Mouse (Mus musculus) midbrain, embryonic 11.5 days (tissue): ENCODE results near the gene Stk38l. TPM values are rescaled to one million over a fixed set of nuclear protein-coding genes. Genes with fewer than 3 reads are reported as not detected.
A peak's percentile ranks its signal among the peaks of the same experiment; 100 is the strongest.
"Not testable (repeated sequence)": the region's sequence is repeated elsewhere in the genome, so short reads cannot be mapped to it uniquely, and the experiment has no call there.

ENCODE experiments used
- ATAC-seq: fragments of 200-750 bp; cut with Nextera tagmentation; 2 replicates; pipeline ENCODE4 v1.8.0; 2017; ENCODE audit warnings: moderate TSS enrichment, moderate library complexity; ENCODE audit not compliant: low FRiP score
- DNase-seq: peaks from one replicate; pipeline ENCODE4 v3.0.0; 2015; ENCODE audit warnings: low spot score; ENCODE audit errors: missing footprints
- H3K27ac ChIP-seq: fragments of 300-500 bp; sonication (generic); 2 replicates; pipeline ENCODE4 v1.5.1; 2014; ENCODE audit warnings: low read depth, low read length
- H3K27me3 ChIP-seq: fragments of 300-500 bp; sonication (generic); 2 replicates; pipeline ENCODE4 v1.6.1; 2014; ENCODE audit warnings: mild to moderate bottlenecking, low read length, moderate library complexity, mixed read lengths; ENCODE audit not compliant: control insufficient read depth, insufficient read depth
- H3K36me3 ChIP-seq: fragments of 300-500 bp; sonication (generic); 2 replicates; pipeline ENCODE4 v1.6.1; 2014; ENCODE audit warnings: mild to moderate bottlenecking, low read length, moderate library complexity, mixed read lengths; ENCODE audit not compliant: control insufficient read depth, insufficient read depth
- H3K4me1 ChIP-seq: fragments of 300-500 bp; sonication (generic); 2 replicates; pipeline ENCODE4 v1.6.1; 2014; ENCODE audit warnings: low read length; ENCODE audit not compliant: control insufficient read depth, insufficient read depth
- H3K4me2 ChIP-seq: fragments of 300-500 bp; sonication (generic); 2 replicates; pipeline ENCODE4 v1.6.1; 2014; ENCODE audit warnings: mild to moderate bottlenecking, moderate library complexity
- H3K4me3 ChIP-seq: fragments of 300-500 bp; sonication (generic); 2 replicates; pipeline ENCODE4 v1.5.1; 2014; ENCODE audit warnings: low read depth, low read length
- H3K9ac ChIP-seq: fragments of 300-500 bp; sonication (generic); 2 replicates; pipeline ENCODE4 v1.6.1; 2014; ENCODE audit warnings: low read length
- H3K9me3 ChIP-seq: fragments of 300-500 bp; sonication (generic); 2 replicates; pipeline ENCODE4 v1.6.1; 2016; ENCODE audit warnings: low read length; ENCODE audit not compliant: control insufficient read depth
- WGBS: fragments of 180-500 bp; shearing (Covaris S2); extraction: QIAGEN DNeasy Blood & Tissue Kit; methylation state at CpG from one replicate; pipeline ENCODE4 v1.1.7; 2014; 5-methylcytosine and 5-hydroxymethylcytosine counted together
- polyA plus RNA-seq: library from polyadenylated mRNA; unstranded; fragments of >200 nt; fragmentation: Nextera tagmentation; extraction: Ambion mirVana; gene quantifications from 2 replicates; pipeline ENCODE4 v1.2.1, GENCODE M21; 2014

Stk38l gene
- polyA plus RNA-seq, 1 experiment from 2014 or later, result 20.4 TPM

DNA sequence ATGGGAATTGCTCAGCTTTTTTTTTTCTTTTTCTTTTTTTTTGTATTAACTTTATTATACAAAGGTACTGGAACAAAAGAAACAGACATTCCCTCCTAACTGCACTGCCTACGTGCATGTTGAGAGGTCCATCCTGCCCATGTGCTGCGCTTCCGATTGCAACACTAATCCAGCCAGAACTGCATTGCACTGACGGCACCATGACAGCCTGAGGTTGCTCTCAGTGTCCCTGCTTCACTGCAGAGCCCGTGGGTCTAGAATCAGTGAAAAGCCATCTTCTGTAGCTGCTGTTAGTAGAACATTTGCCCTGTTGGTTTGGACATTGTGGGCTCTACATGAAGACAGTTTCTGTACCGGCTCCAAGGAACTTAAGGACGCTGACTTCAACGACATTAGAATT, 51.1 kb downstream of the Stk38l start:
- DNase-seq, H3K4me2 ChIP-seq, H3K9me3 ChIP-seq, H3K27me3 ChIP-seq, ATAC-seq, H3K4me1 ChIP-seq, H3K9ac ChIP-seq, H3K4me3 ChIP-seq, H3K36me3 ChIP-seq, H3K27ac ChIP-seq: not testable (repeated sequence)
- 78% methylated on average over 8 of the region's 8 CpGs for WGBS

DNA sequence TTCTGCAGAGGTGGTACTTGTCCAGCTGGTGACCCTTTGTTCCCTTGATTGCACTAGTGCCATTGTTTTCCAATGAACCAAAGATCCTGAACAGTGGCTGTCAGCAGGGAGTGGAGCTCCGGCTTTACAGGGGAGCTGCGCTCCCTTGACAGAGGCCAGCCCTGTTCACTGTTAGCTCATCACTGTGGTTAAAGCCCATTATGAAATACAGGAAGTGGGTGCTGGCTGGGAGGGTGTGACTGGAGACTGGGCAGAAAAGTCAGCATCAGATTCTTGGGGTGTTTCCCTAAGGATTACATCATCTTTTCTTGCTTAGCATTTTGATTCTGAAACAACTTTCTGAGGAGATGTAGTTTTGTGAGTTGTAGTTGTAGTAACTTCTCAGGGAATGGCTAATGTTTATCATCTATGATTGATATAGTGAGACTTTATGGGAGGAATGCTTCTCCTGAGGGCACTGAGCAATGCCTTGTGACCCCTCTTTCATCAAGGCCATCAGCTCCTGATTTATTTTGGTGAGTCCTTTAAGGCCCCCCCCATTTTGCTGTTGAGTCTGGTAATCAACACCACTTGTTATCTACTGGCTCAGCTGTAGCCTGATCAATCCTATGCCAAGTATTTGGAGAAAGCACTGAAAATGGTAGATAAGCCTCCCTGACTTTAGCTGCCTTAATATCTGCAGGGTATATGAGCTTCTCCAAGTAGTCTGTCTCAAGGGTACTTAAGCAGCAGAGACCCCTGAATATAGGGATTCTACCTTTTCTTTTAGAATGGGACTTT, 52.0 kb downstream of the Stk38l start:
- ATAC-seq, result no peak
- H3K4me1 ChIP-seq, result no peaks in the 10 kb centered on the region
- 14% methylated on average over 2 of the region's 2 CpGs for WGBS
- H3K27ac ChIP-seq, result no peak overlapping the region
- no peaks in the 10 kb centered on the region for H3K9me3 ChIP-seq
- no peaks in the 10 kb centered on the region for H3K27me3 ChIP-seq
- no peak overlapping the region for H3K4me2 ChIP-seq
- H3K4me3 ChIP-seq, result no peak overlapping the region
- H3K36me3 ChIP-seq, result no peaks in the 10 kb centered on the region
- peak; percentile 76 for DNase-seq
- H3K9ac ChIP-seq, result no peak overlapping the region

- Histone ChIP-seq H3K4me1 (no peaks in the 10 kb centered on the region), H3K36me3 (no peaks in the 10 kb centered on the region), H3K4me3 (no peak overlapping the region), H3K27me3 (no peaks in the 10 kb centered on the region), H3K9me3 (no peaks in the 10 kb centered on the region), H3K9ac (no peak overlapping the region), H3K27ac (no peak overlapping the region), H3K4me2 (no peak overlapping the region)
- DNase-seq (no peak), ATAC-seq (no peak)
- 92% methylated on average over 3 of the region's 3 CpGs for WGBS
Observed at GRCm38 (mm10) chr6:146778055-146778454, 53.3 kb downstream of the Stk38l start.

GRCm38 (mm10) chr6:146781566-146781965, 56.8 kb downstream of the Stk38l start:
- DNase-seq (peak; percentile 54), ATAC-seq (no peak)
- H3K4me3 ChIP-seq, result no peak overlapping the region
- H3K4me2 ChIP-seq, result no peak overlapping the region
- H3K9ac ChIP-seq, result no peak overlapping the region
- H3K27ac ChIP-seq, result no peak overlapping the region
- H3K4me1 ChIP-seq, result no peaks in the 10 kb centered on the region
- H3K36me3 ChIP-seq, result no peaks in the 10 kb centered on the region
- 94% methylated on average over 3 of the region's 3 CpGs for WGBS
- H3K27me3 ChIP-seq, result no peaks in the 10 kb centered on the region
- H3K9me3 ChIP-seq, result no peaks in the 10 kb centered on the region

- Histone ChIP-seq H3K4me2 (no peak overlapping the region), H3K27me3 (peaks cover 2% of the 10 kb centered on the region; the same call in 1 of the 2 replicates), H3K4me3 (no peak overlapping the region), H3K9ac (no peak overlapping the region), H3K4me1 (peaks cover 6% of the 10 kb centered on the region), H3K27ac (no peak overlapping the region), H3K9me3 (no peaks in the 10 kb centered on the region), H3K36me3 (no peaks in the 10 kb centered on the region)
- peak; percentile 73 for DNase-seq
- no peak for ATAC-seq
- WGBS, result 78% methylated on average over 3 of the region's 3 CpGs
Observed at GRCm38 (mm10) chr6:146793527-146793926, 68.7 kb downstream of the Stk38l start.

DNA sequence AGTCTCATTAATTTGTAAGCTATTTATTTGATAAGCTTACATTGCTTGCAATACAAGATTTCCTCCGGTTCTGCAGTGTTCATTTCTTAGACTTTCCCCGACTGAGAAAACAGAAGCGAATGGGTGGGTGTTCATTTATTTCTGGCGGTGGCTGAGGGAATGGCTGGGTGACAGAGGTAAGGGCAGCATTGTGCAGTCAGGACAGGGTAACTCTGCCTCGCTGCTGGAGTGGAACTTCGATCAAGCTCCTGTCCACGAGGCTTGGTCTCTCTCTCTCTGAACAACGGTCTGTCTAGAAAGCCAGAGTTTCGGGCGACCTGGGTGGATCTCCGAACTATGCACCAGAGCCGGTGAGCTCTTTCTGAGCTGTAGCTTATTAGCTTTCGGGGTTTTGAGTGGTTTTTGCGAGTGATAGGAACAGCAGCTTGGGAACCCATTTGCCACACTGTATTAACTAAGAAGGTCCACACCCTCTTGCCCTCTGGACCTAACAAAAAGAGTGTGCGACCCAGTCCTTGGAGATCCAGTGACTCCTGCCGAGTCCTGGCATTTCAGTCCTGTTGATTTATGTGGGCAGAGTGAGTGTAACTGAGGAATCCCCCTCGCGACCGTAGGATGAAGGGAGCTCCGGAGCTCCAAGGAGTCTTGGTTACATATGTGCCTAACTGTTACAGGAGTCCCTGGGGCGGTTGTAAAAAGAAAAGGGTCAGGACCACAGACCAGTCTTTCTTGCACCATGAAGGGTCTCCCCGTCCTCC, 70.5 kb downstream of the Stk38l start:
- peak overlapping the region; percentile 46 for H3K4me3 ChIP-seq
- peak overlapping the region; percentile 83 for H3K4me2 ChIP-seq
- no peak for DNase-seq
- H3K36me3 ChIP-seq, result no peaks in the 10 kb centered on the region
- peaks cover 2% of the 10 kb centered on the region; the same call in 1 of the 2 replicates for H3K27me3 ChIP-seq
- no peaks in the 10 kb centered on the region for H3K9me3 ChIP-seq
- no peak overlapping the region for H3K27ac ChIP-seq
- H3K4me1 ChIP-seq, result peaks cover 6% of the 10 kb centered on the region
- 20% methylated on average over 22 of the region's 22 CpGs for WGBS
- ATAC-seq, result peak; percentile 1
- H3K9ac ChIP-seq, result peak overlapping the region; percentile 62

DNA sequence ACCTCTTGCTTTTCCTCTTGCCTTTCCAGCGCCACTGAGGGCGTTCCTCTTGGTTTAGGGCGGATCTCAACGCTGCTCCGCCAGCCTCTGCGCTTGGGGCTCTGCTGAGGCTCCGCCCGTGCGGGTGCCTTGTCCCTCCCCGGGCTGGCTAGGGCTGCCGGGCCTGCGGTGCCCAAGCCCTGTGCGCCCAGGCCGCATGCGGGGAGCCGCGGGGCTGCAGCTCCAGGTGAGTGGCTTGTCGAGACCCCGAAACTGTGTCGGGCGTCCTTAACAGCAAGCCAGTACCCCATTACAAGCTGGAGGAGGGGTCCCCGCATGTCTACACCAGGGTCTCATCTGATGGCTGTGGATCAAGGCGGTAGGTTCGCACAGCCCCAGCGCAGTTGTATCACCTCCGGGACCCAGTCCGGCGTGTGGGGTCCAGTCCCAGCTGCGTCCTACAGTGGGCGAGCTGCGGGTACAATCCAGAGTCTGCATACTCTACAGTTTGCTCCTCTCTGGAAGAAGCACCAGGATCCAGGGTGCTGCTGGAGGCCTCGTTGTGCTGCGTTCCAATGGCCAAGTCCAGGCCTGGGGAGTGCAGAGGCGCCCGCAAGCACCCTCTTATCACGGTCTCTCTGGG, 71.2 kb downstream of the Stk38l start, which contains the start of gene Arntl2:
Gene Arntl2, plus strand, starts transcription at position 132 of the 622 bp plus-strand sequence.
- Histone ChIP-seq H3K4me3 (peak within 1 kb of the TSS; percentile 46), H3K4me1 (peaks cover 6% of the 10 kb centered on the region), H3K4me2 (peak within 1 kb of the TSS; percentile 83), H3K27ac (no peak within 1 kb of the TSS), H3K9ac (peak within 1 kb of the TSS; percentile 62), H3K9me3 (no peaks in the 10 kb centered on the region), H3K36me3 (no peaks in the 10 kb centered on the region), H3K27me3 (peaks cover 2% of the 10 kb centered on the region; the same call in 1 of the 2 replicates)
- DNase-seq (peak; percentile 94), ATAC-seq (peak; percentile 94)
- 2% methylated on average over 36 of the region's 36 CpGs for WGBS

DNA sequence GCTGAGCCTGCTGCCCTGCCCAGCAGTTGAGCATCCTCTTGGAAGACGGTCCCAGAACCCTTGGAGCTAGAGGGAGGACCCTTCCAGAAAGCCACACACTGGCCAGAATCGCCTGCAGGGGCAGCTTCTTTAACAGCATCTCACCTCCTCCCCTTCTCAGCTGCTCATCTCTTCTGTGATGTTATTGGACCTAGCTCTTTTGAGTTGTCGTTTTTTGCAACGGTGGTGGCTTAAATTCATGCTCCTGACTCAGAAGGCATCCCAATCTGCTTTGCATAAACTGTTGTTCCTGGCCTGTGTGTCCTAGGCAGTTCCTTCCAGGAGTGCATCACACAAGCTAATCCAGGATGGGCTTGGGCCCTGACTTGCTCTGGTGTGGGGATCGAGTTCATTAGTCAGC, 72.7 kb downstream of the Stk38l start:
- ATAC-seq (no peak), DNase-seq (no peak)
- H3K4me3 ChIP-seq, result no peak overlapping the region
- no peak overlapping the region for H3K27ac ChIP-seq
- no peak overlapping the region for H3K9ac ChIP-seq
- H3K27me3 ChIP-seq, result peaks cover 2% of the 10 kb centered on the region; the same call in 1 of the 2 replicates
- H3K36me3 ChIP-seq, result no peaks in the 10 kb centered on the region
- WGBS, result 65% methylated on average over 5 of the region's 5 CpGs
- H3K9me3 ChIP-seq, result no peaks in the 10 kb centered on the region
- H3K4me1 ChIP-seq, result peaks cover 6% of the 10 kb centered on the region
- no peak overlapping the region for H3K4me2 ChIP-seq

DNA sequence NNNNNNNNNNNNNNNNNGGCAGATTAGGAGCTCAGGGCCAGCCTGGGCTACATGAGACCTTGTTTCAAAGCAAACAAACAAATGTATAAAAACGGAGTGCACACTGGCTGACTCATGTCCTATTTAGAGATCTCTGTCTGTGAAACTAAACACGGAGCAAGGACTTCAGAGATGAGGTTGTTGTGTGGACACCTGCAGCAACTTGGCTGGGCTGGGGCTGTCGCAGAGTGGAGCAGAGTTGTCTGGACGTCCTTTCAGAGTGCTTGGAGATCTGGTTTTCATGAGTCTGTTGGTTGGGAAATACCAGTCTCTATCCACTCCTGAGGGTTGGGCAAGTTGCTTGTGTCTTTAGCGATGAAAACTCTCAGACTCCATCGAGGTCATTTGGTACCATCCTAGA, 85.2 kb downstream of the Stk38l start:
- DNase-seq, result no peak
- H3K27ac ChIP-seq, result no peak overlapping the region
- 92% methylated on average over 6 of the region's 6 CpGs for WGBS

More for the DNA sequence above, 85.2 kb downstream of the Stk38l start:
- no peak for ATAC-seq
- H3K36me3 ChIP-seq, result no peaks in the 10 kb centered on the region
- no peak overlapping the region for H3K9ac ChIP-seq
- no peaks in the 10 kb centered on the region for H3K27me3 ChIP-seq
- H3K4me1 ChIP-seq, result no peaks in the 10 kb centered on the region
- H3K4me3 ChIP-seq, result no peak overlapping the region
- no peak overlapping the region for H3K4me2 ChIP-seq
- no peaks in the 10 kb centered on the region for H3K9me3 ChIP-seq
